Mouse (Mus musculus): ENCODE results near the gene Slc25a23. TPM values are rescaled to one million over a fixed set of nuclear protein-coding genes. Genes with fewer than 3 reads are reported as not detected.

Gene Slc25a23
- polyA plus RNA-seq, 1 experiment from 2014 or later, result 42.8 TPM

DNA sequence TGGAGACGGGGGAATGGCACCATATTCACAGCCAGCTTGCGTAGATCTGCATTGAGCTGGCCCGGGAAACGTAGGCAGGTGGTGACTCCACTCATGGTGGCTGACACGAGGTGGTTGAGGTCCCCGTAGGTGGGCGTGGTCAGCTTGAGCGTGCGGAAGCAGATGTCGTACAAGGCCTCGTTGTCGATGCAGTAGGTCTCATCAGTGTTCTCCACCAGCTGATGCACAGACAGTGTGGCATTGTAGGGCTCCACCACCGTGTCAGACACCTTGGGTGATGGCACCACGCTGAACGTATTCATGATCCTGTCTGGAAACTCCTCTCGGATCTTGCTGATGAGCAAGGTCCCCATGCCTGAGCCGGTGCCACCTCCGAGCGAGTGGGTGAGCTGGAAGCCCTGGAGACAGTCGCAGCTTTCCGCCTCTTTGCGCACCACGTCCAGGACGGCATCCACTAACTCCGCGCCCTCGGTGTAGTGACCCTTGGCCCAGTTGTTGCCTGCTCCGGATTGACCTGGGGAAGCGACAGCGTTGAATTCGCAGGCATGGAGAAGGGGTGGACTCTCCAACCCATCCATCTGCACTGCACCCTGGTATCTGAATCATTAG, 21.7 kb upstream of the Slc25a23 start:
- no peak for ATAC-seq
- Histone ChIP-seq H3K27ac (ENCODE audit: low read length) (no peak overlapping the region), H3K9ac (ENCODE audit: low read depth, low read length) (no peak overlapping the region), H3K4me2 (ENCODE audit: low read length) (no peak overlapping the region), H3K4me3 (ENCODE audit: low read depth, low read length) (no peak overlapping the region), H3K9me3 (replicated peaks; ENCODE audit: control insufficient read depth, low read length, poor library complexity, severe bottlenecking) (no peaks in the 10 kb centered on the region), H3K4me1 (ENCODE audit: control insufficient read depth, insufficient read depth, low read length) (peaks cover 11% of the 10 kb centered on the region), H3K36me3 (ENCODE audit: control insufficient read depth, insufficient read depth, low read length) (peaks cover 37% of the 10 kb centered on the region), H3K27me3 (ENCODE audit: control insufficient read depth, insufficient read depth, low read depth, low read length) (no peaks in the 10 kb centered on the region)
- 96% methylated on average over 31 of the region's 31 CpGs for WGBS

DNA sequence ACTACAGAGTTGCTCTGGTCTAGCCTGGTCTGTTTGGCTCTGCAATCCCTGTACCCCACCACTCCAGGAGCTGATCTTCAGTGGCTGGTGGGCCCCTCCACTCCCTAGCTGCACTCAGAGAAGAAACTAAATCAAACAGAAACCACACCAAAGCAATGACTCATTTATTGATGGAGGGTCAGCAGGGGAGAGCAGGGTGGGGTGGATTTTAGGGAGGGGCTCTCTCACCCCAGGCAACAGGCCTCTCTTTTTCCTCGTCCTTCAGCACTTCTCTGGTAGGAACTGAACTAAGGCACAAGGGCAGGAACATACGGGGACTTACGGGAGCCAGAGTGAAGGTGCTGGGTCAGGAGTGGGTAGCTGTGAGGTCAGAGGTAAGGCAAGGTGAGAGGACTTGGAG, 20.3 kb upstream of the Slc25a23 start:
- Histone ChIP-seq H3K9ac (ENCODE audit: low read depth, low read length) (no peak overlapping the region), H3K9me3 (replicated peaks; ENCODE audit: control insufficient read depth, low read length, poor library complexity, severe bottlenecking) (no peaks in the 10 kb centered on the region), H3K4me2 (ENCODE audit: low read length) (no peak overlapping the region), H3K36me3 (ENCODE audit: control insufficient read depth, insufficient read depth, low read length) (peaks cover 31% of the 10 kb centered on the region), H3K4me3 (ENCODE audit: low read depth, low read length) (no peak overlapping the region), H3K27ac (ENCODE audit: low read length) (no peak overlapping the region), H3K4me1 (ENCODE audit: control insufficient read depth, insufficient read depth, low read length) (peaks cover 5% of the 10 kb centered on the region), H3K27me3 (ENCODE audit: control insufficient read depth, insufficient read depth, low read depth, low read length) (no peaks in the 10 kb centered on the region)
- no peak for ATAC-seq
- 85% methylated on average over 3 of the region's 3 CpGs for WGBS

DNA sequence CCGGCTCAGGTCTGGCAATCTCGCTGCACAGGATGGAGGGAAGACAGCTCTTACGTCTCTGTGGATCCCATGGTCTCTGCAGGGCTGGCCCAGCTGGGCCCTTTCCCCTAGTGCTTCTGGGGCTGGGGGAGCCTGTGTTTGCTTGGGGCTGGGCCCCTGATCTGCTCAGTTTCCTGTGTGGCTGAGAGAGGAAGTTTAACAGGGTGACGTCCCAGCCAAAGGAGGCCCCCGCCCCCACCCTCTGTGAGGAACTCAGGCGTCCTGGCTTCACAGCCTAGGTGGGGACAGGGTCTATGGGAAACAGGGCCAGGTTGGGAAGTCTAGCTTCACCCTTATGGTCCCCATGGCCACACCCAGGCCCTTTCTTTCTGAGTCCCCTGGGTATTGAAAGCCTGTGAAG, 18.7 kb upstream of the Slc25a23 start, which contains the start of gene Dennd1c:
Dennd1c (minus strand) TSS at position 179 of the 400 bp plus-strand sequence.
- no peak within 1 kb of the TSS for H3K4me3 ChIP-seq (ENCODE audit: low read depth, low read length)
- no peak within 1 kb of the TSS for H3K9ac ChIP-seq (ENCODE audit: low read depth, low read length)
- H3K27ac ChIP-seq (ENCODE audit: low read length), result no peak within 1 kb of the TSS
- ATAC-seq, result peak; percentile 27; the same call in 1 of the 2 replicates
- H3K9me3 ChIP-seq (replicated peaks; ENCODE audit: control insufficient read depth, low read length, poor library complexity, severe bottlenecking), result no peaks in the 10 kb centered on the region
- H3K36me3 ChIP-seq (ENCODE audit: control insufficient read depth, insufficient read depth, low read length), result peaks cover 24% of the 10 kb centered on the region
- H3K4me2 ChIP-seq (ENCODE audit: low read length), result no peak within 1 kb of the TSS
- WGBS, result 53% methylated on average over 6 of the region's 6 CpGs
- no peaks in the 10 kb centered on the region for H3K27me3 ChIP-seq (ENCODE audit: control insufficient read depth, insufficient read depth, low read depth, low read length)
- peaks cover 2% of the 10 kb centered on the region for H3K4me1 ChIP-seq (ENCODE audit: control insufficient read depth, insufficient read depth, low read length)

GRCm38 (mm10) chr17:57076916-57077315, 17.3 kb upstream of the Slc25a23 start:
- no peak overlapping the region for H3K4me2 ChIP-seq (ENCODE audit: low read length)
- H3K27me3 ChIP-seq (ENCODE audit: control insufficient read depth, insufficient read depth, low read depth, low read length), result no peaks in the 10 kb centered on the region
- H3K36me3 ChIP-seq (ENCODE audit: control insufficient read depth, insufficient read depth, low read length), result peaks cover 24% of the 10 kb centered on the region
- no peaks in the 10 kb centered on the region for H3K9me3 ChIP-seq (replicated peaks; ENCODE audit: control insufficient read depth, low read length, poor library complexity, severe bottlenecking)
- 64% methylated on average over 3 of the region's 3 CpGs for WGBS
- no peak overlapping the region for H3K27ac ChIP-seq (ENCODE audit: low read length)
- no peak overlapping the region for H3K4me3 ChIP-seq (ENCODE audit: low read depth, low read length)
- H3K9ac ChIP-seq (ENCODE audit: low read depth, low read length), result no peak overlapping the region
- no peaks in the 10 kb centered on the region for H3K4me1 ChIP-seq (ENCODE audit: control insufficient read depth, insufficient read depth, low read length)
- no peak for ATAC-seq

GRCm38 (mm10) chr17:57070699-57071098, 11.0 kb upstream of the Slc25a23 start:
- no peaks in the 10 kb centered on the region for H3K4me1 ChIP-seq (ENCODE audit: control insufficient read depth, insufficient read depth, low read length)
- no peaks in the 10 kb centered on the region for H3K27me3 ChIP-seq (ENCODE audit: control insufficient read depth, insufficient read depth, low read depth, low read length)
- 3% methylated on average over 11 of the region's 11 CpGs for WGBS
- peak overlapping the region; percentile 31 for H3K4me2 ChIP-seq (ENCODE audit: low read length)
- no peaks in the 10 kb centered on the region for H3K9me3 ChIP-seq (replicated peaks; ENCODE audit: control insufficient read depth, low read length, poor library complexity, severe bottlenecking)
- H3K9ac ChIP-seq (ENCODE audit: low read depth, low read length), result no peak overlapping the region
- H3K4me3 ChIP-seq (ENCODE audit: low read depth, low read length), result peak overlapping the region; percentile 20
- H3K27ac ChIP-seq (ENCODE audit: low read length), result no peak overlapping the region
- no peaks in the 10 kb centered on the region for H3K36me3 ChIP-seq (ENCODE audit: control insufficient read depth, insufficient read depth, low read length)
- ATAC-seq, result 0 out of 2 replicates have a peak, but pooled peaks have one; percentile 5

DNA sequence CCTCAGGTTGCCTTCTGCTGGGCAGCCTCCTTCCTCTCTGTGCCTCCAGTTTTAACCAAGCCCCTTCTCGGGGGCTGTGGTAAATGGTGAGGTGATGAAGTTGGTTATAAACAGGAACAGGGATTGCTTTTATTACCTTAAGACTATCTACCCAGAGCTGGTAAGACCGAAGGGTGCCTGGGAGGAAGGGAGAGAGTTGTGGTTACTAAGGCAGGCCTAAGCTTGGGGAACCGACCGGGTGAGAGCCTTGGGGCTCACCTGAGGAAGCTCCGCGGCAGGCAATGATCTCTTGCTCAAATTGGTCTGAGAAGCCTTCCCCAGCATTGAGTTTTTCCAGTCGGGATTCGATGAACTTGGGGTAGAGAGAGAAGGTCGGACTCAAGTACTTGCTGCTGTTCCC, 10.6 kb upstream of the Slc25a23 start:
- Histone ChIP-seq H3K9me3 (replicated peaks; ENCODE audit: control insufficient read depth, low read length, poor library complexity, severe bottlenecking) (no peaks in the 10 kb centered on the region), H3K4me3 (ENCODE audit: low read depth, low read length) (peak overlapping the region; percentile 20), H3K9ac (ENCODE audit: low read depth, low read length) (no peak overlapping the region), H3K4me1 (ENCODE audit: control insufficient read depth, insufficient read depth, low read length) (no peaks in the 10 kb centered on the region), H3K27ac (ENCODE audit: low read length) (no peak overlapping the region), H3K36me3 (ENCODE audit: control insufficient read depth, insufficient read depth, low read length) (no peaks in the 10 kb centered on the region), H3K27me3 (ENCODE audit: control insufficient read depth, insufficient read depth, low read depth, low read length) (no peaks in the 10 kb centered on the region), H3K4me2 (ENCODE audit: low read length) (peak overlapping the region; percentile 31)
- no peak for ATAC-seq
- 16% methylated on average over 9 of the region's 9 CpGs for whole genome bisulfite sequencing

DNA sequence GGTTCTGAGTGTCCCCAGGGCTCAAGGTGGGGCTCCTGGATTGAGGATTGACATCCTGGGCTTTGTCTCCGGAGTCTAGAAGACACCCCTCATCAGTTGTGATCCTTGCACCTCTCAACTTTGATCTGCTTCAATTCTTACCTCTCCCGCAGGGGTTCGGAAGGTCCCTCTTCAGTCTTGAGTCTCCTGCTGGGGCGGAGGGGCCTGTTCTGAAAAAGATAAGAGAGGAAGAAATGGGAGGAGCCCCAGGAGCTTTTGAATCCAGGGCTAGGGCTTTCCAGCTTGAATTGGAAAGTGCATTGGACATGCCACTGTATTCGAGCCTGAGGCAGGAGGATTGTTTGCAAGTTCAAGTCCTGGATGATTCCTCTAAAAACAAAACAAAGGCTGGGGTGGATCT, 7.2 kb upstream of the Slc25a23 start:
- Histone ChIP-seq H3K9ac (ENCODE audit: low read depth, low read length) (no peak overlapping the region), H3K36me3 (ENCODE audit: control insufficient read depth, insufficient read depth, low read length) (no peaks in the 10 kb centered on the region), H3K27ac (ENCODE audit: low read length) (no peak overlapping the region), H3K9me3 (replicated peaks; ENCODE audit: control insufficient read depth, low read length, poor library complexity, severe bottlenecking) (no peaks in the 10 kb centered on the region), H3K4me1 (ENCODE audit: control insufficient read depth, insufficient read depth, low read length) (peaks cover 8% of the 10 kb centered on the region; the same call in 1 of the 2 replicates), H3K4me2 (ENCODE audit: low read length) (no peak overlapping the region), H3K27me3 (ENCODE audit: control insufficient read depth, insufficient read depth, low read depth, low read length) (peaks cover 22% of the 10 kb centered on the region), H3K4me3 (ENCODE audit: low read depth, low read length) (no peak overlapping the region)
- ATAC-seq, result no peak
- WGBS, result 56% methylated on average over 5 of the region's 5 CpGs

GRCm38 (mm10) chr17:57063031-57063430, 3.4 kb upstream of the Slc25a23 start:
- WGBS, result 14% methylated on average over 8 of the region's 8 CpGs

DNA sequence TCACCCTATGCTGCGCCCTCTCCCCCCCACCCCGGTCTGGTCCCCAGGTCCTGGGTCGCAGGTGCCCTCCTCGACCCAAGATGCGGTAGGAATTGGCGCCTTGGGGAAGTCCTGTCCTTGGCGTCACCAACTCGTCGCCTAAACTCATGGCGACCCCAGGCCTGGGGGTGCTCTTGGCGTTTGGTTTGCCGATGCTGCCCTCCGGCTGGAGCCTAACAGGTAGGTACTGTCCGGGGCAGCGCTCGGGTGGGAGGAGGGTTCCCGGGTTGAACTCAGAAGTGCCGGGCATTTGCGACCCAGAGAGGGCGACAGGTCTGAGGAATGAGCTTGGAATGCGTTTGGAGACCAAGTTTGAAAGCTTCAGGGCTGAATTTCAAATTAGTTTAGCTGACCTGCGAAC, 2.9 kb upstream of the Slc25a23 start:
- Histone ChIP-seq H3K9ac (ENCODE audit: low read depth, low read length) (peak overlapping the region; percentile 15; the same call in 1 of the 2 replicates), H3K36me3 (ENCODE audit: control insufficient read depth, insufficient read depth, low read length) (no peaks in the 10 kb centered on the region), H3K27ac (ENCODE audit: low read length) (no peak overlapping the region), H3K4me3 (ENCODE audit: low read depth, low read length) (peak overlapping the region; percentile 37), H3K9me3 (replicated peaks; ENCODE audit: control insufficient read depth, low read length, poor library complexity, severe bottlenecking) (no peaks in the 10 kb centered on the region), H3K4me2 (ENCODE audit: low read length) (peak overlapping the region; percentile 62), H3K27me3 (ENCODE audit: control insufficient read depth, insufficient read depth, low read depth, low read length) (peaks cover 31% of the 10 kb centered on the region), H3K4me1 (ENCODE audit: control insufficient read depth, insufficient read depth, low read length) (peaks cover 25% of the 10 kb centered on the region)
- 2% methylated on average over 22 of the region's 22 CpGs for WGBS
- ATAC-seq, result no peak

More at GRCm38 (mm10) chr17:57063031-57063430, 3.4 kb upstream of the Slc25a23 start:
- no peak overlapping the region for H3K27ac ChIP-seq (ENCODE audit: low read length)
- no peak for ATAC-seq
- no peak overlapping the region for H3K4me2 ChIP-seq (ENCODE audit: low read length)
- H3K4me1 ChIP-seq (ENCODE audit: control insufficient read depth, insufficient read depth, low read length), result peaks cover 22% of the 10 kb centered on the region
- peaks cover 31% of the 10 kb centered on the region for H3K27me3 ChIP-seq (ENCODE audit: control insufficient read depth, insufficient read depth, low read depth, low read length)
- no peaks in the 10 kb centered on the region for H3K36me3 ChIP-seq (ENCODE audit: control insufficient read depth, insufficient read depth, low read length)
- no peak overlapping the region for H3K9ac ChIP-seq (ENCODE audit: low read depth, low read length)
- no peak overlapping the region for H3K4me3 ChIP-seq (ENCODE audit: low read depth, low read length)
- no peaks in the 10 kb centered on the region for H3K9me3 ChIP-seq (replicated peaks; ENCODE audit: control insufficient read depth, low read length, poor library complexity, severe bottlenecking)

Measured in midbrain, embryonic 16.5 days (tissue).